Mouse (Mus musculus) liver, embryonic 16.5 days (tissue): ENCODE measurements around the gene Dcdc2a. TPM values are rescaled to one million over a fixed set of nuclear protein-coding genes. Genes with fewer than 3 reads are reported as not detected.

Experiments used
- polyA plus RNA-seq: library from polyadenylated mRNA; unstranded; fragments of >200 nt; fragmentation: Nextera tagmentation; extraction: Ambion mirVana; gene quantifications from 2 replicates; pipeline ENCODE4 v1.2.1, GENCODE M21; 2015

The Dcdc2a gene
- polyA plus RNA-seq, 1 experiment from 2014 or later = 0.51 TPM

Other genes with a start within 250 kb of the Dcdc2a start
- gene Acot13, start 224.5 kb upstream of the Dcdc2a start, polyA plus RNA-seq = 56.0 and 56.9 TPM in 2 replicates
- gene Tdp2, start 224.3 kb upstream of the Dcdc2a start, polyA plus RNA-seq = 19.6 and 22.3 TPM in 2 replicates
- 0.12 and 0.27 TPM in 2 replicates for gene D130043K22Rik, start 210.9 kb upstream of the Dcdc2a start, polyA plus RNA-seq
- 3.7 and 4.3 TPM in 2 replicates for gene Aldh5a1, start 118.3 kb upstream of the Dcdc2a start, polyA plus RNA-seq
- 20.5 and 24.5 TPM in 2 replicates for gene Gpld1, start 112.9 kb upstream of the Dcdc2a start, polyA plus RNA-seq
- 5.7 and 6.0 TPM in 2 replicates for gene Mrs2, start 35.6 kb upstream of the Dcdc2a start, polyA plus RNA-seq
- 0.05 TPM in 1 of 2 replicates, not detected in the other for gene Nrsn1, start 214.5 kb downstream of the Dcdc2a start, polyA plus RNA-seq